Mouse (Mus musculus) forebrain, embryonic 15.5 days (tissue): ENCODE data around the gene Scaper. TPM values are rescaled to one million over a fixed set of nuclear protein-coding genes. Genes with fewer than 3 reads are reported as not detected.

Experiments used
- ATAC-seq: fragments of 200-750 bp; cut with Nextera tagmentation; replicated peaks from 2 replicates; pipeline ENCODE4 v1.8.0; 2017; ENCODE audit warnings: mild to moderate bottlenecking, moderate TSS enrichment, moderate library complexity
- H3K27ac ChIP-seq: fragments of 300-500 bp; sonication (generic); replicated peaks from 2 replicates; pipeline ENCODE4 v1.5.1; 2015; ENCODE audit warnings: mild to moderate bottlenecking, inconsistent platforms
- H3K27me3 ChIP-seq: fragments of 300-500 bp; sonication (generic); 2 replicates; pipeline ENCODE4 v1.6.1; 2015; ENCODE audit warnings: inconsistent platforms
- H3K36me3 ChIP-seq: fragments of 300-500 bp; sonication (generic); 2 replicates; pipeline ENCODE4 v1.6.1; 2015; ENCODE audit warnings: mild to moderate bottlenecking, inconsistent platforms
- H3K4me1 ChIP-seq: fragments of 300-500 bp; sonication (generic); 2 replicates; pipeline ENCODE4 v1.6.1; 2015; ENCODE audit warnings: inconsistent platforms
- H3K4me2 ChIP-seq: fragments of 300-500 bp; sonication (generic); replicated peaks from 2 replicates; pipeline ENCODE4 v1.6.1; 2015; ENCODE audit warnings: mild to moderate bottlenecking, inconsistent platforms
- H3K4me3 ChIP-seq: fragments of 300-500 bp; sonication (generic); 2 replicates; pipeline ENCODE4 v1.5.1; 2015; ENCODE audit warnings: mild to moderate bottlenecking, inconsistent platforms
- H3K9ac ChIP-seq: fragments of 300-500 bp; sonication (generic); replicated peaks from 2 replicates; pipeline ENCODE4 v1.6.1; 2015; ENCODE audit warnings: mild to moderate bottlenecking, inconsistent platforms
- H3K9me3 ChIP-seq: fragments of 300-500 bp; sonication (generic); 2 replicates; pipeline ENCODE4 v1.6.1; 2016; ENCODE audit warnings: inconsistent platforms
- WGBS: fragments of 180-500 bp; shearing (Covaris S2); methylation state at CpG from one replicate; pipeline ENCODE4 v1.1.7; 2015; ENCODE audit warnings: mixed read lengths; 5-methylcytosine and 5-hydroxymethylcytosine counted together
- polyA plus RNA-seq: library from polyadenylated mRNA; unstranded; fragments of >200 nt; fragmentation: Nextera tagmentation; extraction: Ambion mirVana; gene quantifications from 2 replicates; pipeline ENCODE4 v1.2.1, GENCODE M21; 2015

Scaper gene
- polyA plus RNA-seq, 1 experiment from 2014 or later = 34.6 TPM

- no peaks in the 10 kb centered on the region for H3K36me3 ChIP-seq
- H3K4me3 ChIP-seq = no peak overlapping the region
- no peak overlapping the region for H3K4me2 ChIP-seq
- 47% methylated on average over 4 of the region's 4 CpGs for WGBS
- no peaks in the 10 kb centered on the region for H3K9me3 ChIP-seq
- no peak for ATAC-seq
- H3K4me1 ChIP-seq = no peaks in the 10 kb centered on the region
- H3K27me3 ChIP-seq = no peaks in the 10 kb centered on the region
- no peak overlapping the region for H3K9ac ChIP-seq
- H3K27ac ChIP-seq = no peak overlapping the region
Measured at GRCm38 (mm10) chr9:55525716-55526115, 412.2 kb downstream of the Scaper start.

- Histone ChIP-seq H3K9me3 (no peaks in the 10 kb centered on the region), H3K4me3 (peak within 1 kb of the TSS; percentile 91), H3K27me3 (peaks cover 6% of the 10 kb centered on the region), H3K9ac (peak within 1 kb of the TSS; percentile 92), H3K4me1 (peaks cover 27% of the 10 kb centered on the region), H3K4me2 (peak within 1 kb of the TSS; percentile 99), H3K27ac (peak within 1 kb of the TSS; percentile 79), H3K36me3 (no peaks in the 10 kb centered on the region)
- under 1% methylated on average over 47 of the region's 47 CpGs for WGBS
- ATAC-seq = peak; percentile 100
Measured at GRCm38 (mm10) chr9:55512027-55512543, 425.8 kb downstream of the Scaper start, which contains the start of gene Etfa. TSS of gene Etfa (minus strand) at chr9:55512243.

GRCm38 (mm10) chr9:55511521-55511993 lies 426.4 kb downstream of the Scaper start:
- Histone ChIP-seq H3K36me3 (no peaks in the 10 kb centered on the region), H3K4me1 (peaks cover 27% of the 10 kb centered on the region), H3K9ac (peak overlapping the region; percentile 92), H3K27me3 (peaks cover 6% of the 10 kb centered on the region), H3K4me2 (peak overlapping the region; percentile 99), H3K4me3 (peak overlapping the region; percentile 91), H3K27ac (peak overlapping the region; percentile 79), H3K9me3 (no peaks in the 10 kb centered on the region)
- ATAC-seq = peak; percentile 76
- under 1% methylated on average over 32 of the region's 32 CpGs for WGBS

DNA sequence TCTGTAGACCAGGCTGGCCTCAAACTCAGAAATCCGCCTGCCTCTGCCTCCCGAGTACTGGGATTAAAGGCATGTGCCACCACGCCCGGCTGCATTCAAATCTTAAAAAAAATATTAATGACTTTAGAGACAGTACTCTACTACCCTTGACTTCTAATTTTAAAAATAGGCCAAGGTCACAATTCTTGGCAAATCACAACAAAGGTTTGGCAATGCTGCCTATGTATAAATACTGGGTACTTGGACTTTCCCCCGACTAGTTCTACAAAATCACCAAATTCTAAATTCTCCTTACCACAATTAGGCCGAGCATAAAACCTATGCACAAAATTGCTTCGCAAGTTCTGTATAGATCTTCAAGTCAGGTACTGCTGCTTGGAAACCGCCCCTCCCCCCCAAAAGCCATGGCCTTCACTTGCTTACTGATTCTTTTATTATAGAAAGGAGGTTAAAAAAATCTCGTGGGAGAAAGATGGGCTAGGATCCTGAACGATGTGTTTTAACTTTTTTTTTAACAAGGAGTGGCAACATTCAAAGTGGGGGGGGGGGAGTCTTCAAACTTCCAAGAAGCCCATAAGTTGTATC lies 427.2 kb downstream of the Scaper start:
- 79% methylated on average over 10 of the region's 10 CpGs for WGBS
- no peak for ATAC-seq
- H3K27ac ChIP-seq = no peak overlapping the region
- H3K9ac ChIP-seq = peak overlapping the region; percentile 92; the same call in 1 of the 2 replicates
- H3K4me1 ChIP-seq = peaks cover 27% of the 10 kb centered on the region
- H3K4me3 ChIP-seq = peak overlapping the region; percentile 91
- no peaks in the 10 kb centered on the region for H3K9me3 ChIP-seq
- H3K4me2 ChIP-seq = peak overlapping the region; percentile 99
- H3K27me3 ChIP-seq = peaks cover 6% of the 10 kb centered on the region
- H3K36me3 ChIP-seq = no peaks in the 10 kb centered on the region

DNA sequence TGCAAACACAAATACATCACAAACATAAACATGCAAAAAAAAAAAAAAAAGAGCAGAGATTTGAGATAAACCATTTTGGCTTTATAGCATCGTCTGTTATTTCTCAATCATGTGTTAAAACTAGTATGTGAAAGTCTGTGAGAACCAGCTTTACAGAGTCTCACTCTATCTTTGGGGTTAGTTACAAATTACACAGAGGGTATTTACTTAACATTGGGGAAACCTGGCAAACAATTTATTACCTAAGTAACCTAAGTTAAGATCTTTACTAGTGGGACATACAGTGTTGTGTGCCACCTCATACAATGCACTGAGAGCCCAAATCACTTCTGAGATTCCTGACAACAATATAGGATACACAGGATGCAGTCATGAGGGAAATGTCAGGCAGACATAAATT lies 428.2 kb downstream of the Scaper start:
- no peak for ATAC-seq
- 91% methylated on average over 1 of the region's 1 CpGs for WGBS
- no peaks in the 10 kb centered on the region for H3K9me3 ChIP-seq
- H3K27ac ChIP-seq = no peak overlapping the region
- H3K27me3 ChIP-seq = peaks cover 6% of the 10 kb centered on the region
- no peak overlapping the region for H3K4me3 ChIP-seq
- peaks cover 27% of the 10 kb centered on the region for H3K4me1 ChIP-seq
- H3K36me3 ChIP-seq = no peaks in the 10 kb centered on the region
- H3K4me2 ChIP-seq = no peak overlapping the region
- H3K9ac ChIP-seq = no peak overlapping the region

DNA sequence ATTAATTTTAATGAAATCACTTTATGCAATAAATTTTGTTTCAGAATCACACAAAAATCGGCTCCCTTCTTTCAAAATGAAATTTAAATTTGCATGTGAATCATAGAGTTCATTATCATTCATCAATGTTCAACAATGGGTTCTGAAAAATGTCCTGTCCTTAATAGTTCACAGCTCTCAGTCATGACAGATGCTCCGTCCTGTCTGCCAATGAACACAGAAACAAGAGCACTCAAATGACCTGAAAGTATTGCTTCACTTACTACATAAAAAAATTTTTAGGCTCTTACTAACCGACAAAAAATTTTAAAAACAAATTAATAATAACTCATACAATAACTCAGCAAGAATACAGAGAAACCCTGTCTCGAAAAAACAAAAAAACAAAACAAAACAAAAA lies 429.2 kb downstream of the Scaper start:
- Histone ChIP-seq H3K9me3 (no peaks in the 10 kb centered on the region), H3K9ac (no peak overlapping the region), H3K27ac (no peak overlapping the region), H3K36me3 (no peaks in the 10 kb centered on the region), H3K4me2 (no peak overlapping the region), H3K4me1 (peaks cover 27% of the 10 kb centered on the region), H3K27me3 (peaks cover 1% of the 10 kb centered on the region), H3K4me3 (no peak overlapping the region)
- no peak for ATAC-seq
- 55% methylated on average over 4 of the region's 4 CpGs for WGBS

- Histone ChIP-seq H3K27me3 (no peaks in the 10 kb centered on the region; the same call in 1 of the 2 replicates), H3K9ac (no peak overlapping the region), H3K27ac (no peak overlapping the region), H3K4me3 (no peak overlapping the region), H3K4me1 (peaks cover 27% of the 10 kb centered on the region), H3K36me3 (no peaks in the 10 kb centered on the region), H3K9me3 (no peaks in the 10 kb centered on the region), H3K4me2 (no peak overlapping the region)
- ATAC-seq = no peak
- WGBS = 88% methylated on average over 3 of the region's 3 CpGs
Measured at GRCm38 (mm10) chr9:55507922-55508321, 430.0 kb downstream of the Scaper start.

Other genes starting within 250 kb of the Scaper start
- gene 4930563M21Rik, start 72.4 kb upstream of the Scaper start, polyA plus RNA-seq = not detected in 2 replicates
- 274 and 297 TPM in 2 replicates for gene Rcn2, start 103.7 kb upstream of the Scaper start, polyA plus RNA-seq
- gene Pstpip1, start 151.8 kb upstream of the Scaper start, polyA plus RNA-seq = 0.33 and 0.60 TPM in 2 replicates
- 511 and 552 TPM in 2 replicates for gene Tspan3, start 227.4 kb upstream of the Scaper start, polyA plus RNA-seq